Mouse (Mus musculus): ENCODE data around the gene Tln1. TPM values are rescaled to one million over a fixed set of nuclear protein-coding genes. Genes with fewer than 3 reads are reported as not detected.

Gene Tln1
- total and polyA plus RNA-seq, 3 experiments: 22.9 to 146 (median 112) TPM

DNA sequence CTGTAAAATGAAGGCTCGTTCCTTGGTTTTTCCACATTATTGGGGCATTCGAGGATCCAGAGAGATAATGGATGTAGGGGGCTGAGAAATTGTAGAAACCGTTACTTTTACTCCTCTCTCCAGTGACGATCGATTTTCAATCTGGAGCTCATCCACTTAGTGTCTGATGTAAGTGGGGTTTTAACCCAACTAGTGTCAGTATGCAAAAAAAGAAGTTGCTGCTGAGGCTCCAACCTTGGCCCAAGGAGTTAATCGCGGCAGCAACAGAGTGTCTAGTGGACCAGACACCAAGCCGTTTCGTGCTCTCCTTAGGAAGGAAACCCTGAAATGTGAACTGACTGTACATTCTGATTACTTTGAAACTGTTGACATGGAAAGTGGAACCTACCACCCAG lies 68.6 kb downstream of the Tln1 start:
- H3K9me3 ChIP-seq (replicated peaks; ENCODE audit: insufficient read depth, low read length): no peaks in the 10 kb centered on the region
- peak overlapping the region; percentile 64 to 89 for H3K4me3 ChIP-seq (ENCODE audit: control insufficient read depth in 1 of 2, insufficient read depth in 1 of 2, low read depth in 2 of 2, low read length in 2 of 2)
- H3K36me3 ChIP-seq (ENCODE audit: control insufficient read depth in 1 of 2, insufficient read depth in 2 of 2, low read length in 2 of 2): no peaks in the 10 kb centered on the region; a peak in 1 of 4 replicates
- peak overlapping the region; percentile 90 for H3K9ac ChIP-seq (ENCODE audit: control insufficient read depth, low read depth, low read length, poor library complexity, severe bottlenecking)
- H3K4me1 ChIP-seq (ENCODE audit: control insufficient read depth in 1 of 2, insufficient read depth in 2 of 2, low read length in 2 of 2): peaks cover 2 to 25% of the 10 kb centered on the region in 2 experiments; a peak in 3 of 4 replicates
- peak overlapping the region; percentile 30 for H3K27ac ChIP-seq (ENCODE audit: control insufficient read depth, low read depth, low read length)
- H3K79me2 ChIP-seq (ENCODE audit: control insufficient read depth, insufficient read depth, low read length, poor library complexity): peaks cover 7% of the 10 kb centered on the region
- no peak for DNase-seq (ENCODE audit: low read depth, low spot score)
- no peaks in the 10 kb centered on the region for H3K27me3 ChIP-seq (ENCODE audit: control insufficient read depth in 1 of 2, insufficient read depth in 2 of 2, low read length in 2 of 2)
- no peak for TF ChIP-seq MAZ (IDR thresholded peaks at IDR 0.05; ENCODE audit: low read depth, low read length)
- TF ChIP-seq TAL1 (IDR thresholded peaks at IDR 0.05; ENCODE audit: low read length): no peak
- TF ChIP-seq E2F4 (IDR thresholded peaks at IDR 0.05; ENCODE audit: borderline replicate concordance, low read depth, low read length): no peak
- peak; percentile 36; the same call in 1 of the 2 replicates for TF ChIP-seq CHD1 (IDR thresholded peaks at IDR 0.05; ENCODE audit: low read depth, low read length)
- no peak for TF ChIP-seq NELFE (IDR thresholded peaks at IDR 0.05; ENCODE audit: low read depth, low read length)
- TF ChIP-seq ZKSCAN1 (IDR thresholded peaks at IDR 0.05; ENCODE audit: low read depth, low read length): no peak
- TF ChIP-seq MXI1 (IDR thresholded peaks at IDR 0.05; ENCODE audit: low read depth, low read length): peak; percentile 32
- TF ChIP-seq NRF1 (IDR thresholded peaks at IDR 0.05; ENCODE audit: insufficient read depth, low read depth, low read length, poor library complexity, severe bottlenecking): no peak
- no peak for TF ChIP-seq MYB (IDR thresholded peaks at IDR 0.05; ENCODE audit: low read depth, low read length)
- no peak for TF ChIP-seq SIN3A (IDR thresholded peaks at IDR 0.05; ENCODE audit: low read length)
- no peak for TF ChIP-seq KAT2A (conservative IDR thresholded peaks at IDR 0.05; ENCODE audit: low read depth, low read length)
- TF ChIP-seq ZMIZ1 (IDR thresholded peaks at IDR 0.05; ENCODE audit: low read depth, low read length): no peak
- no peak for TF ChIP-seq CTCF (IDR thresholded peaks at IDR 0.05 in 2 of 3, conservative IDR thresholded peaks at IDR 0.05 in 1 of 3; ENCODE audit: control insufficient read depth in 1 of 3, insufficient read depth in 1 of 3, low read depth in 2 of 3, low read length in 3 of 3, poor library complexity in 1 of 3, severe bottlenecking in 1 of 3)
- no peak for TF ChIP-seq ELF1 (IDR thresholded peaks at IDR 0.05; ENCODE audit: low read depth, low read length)
- no peak for TF ChIP-seq BHLHE40 (IDR thresholded peaks at IDR 0.05; ENCODE audit: borderline replicate concordance, low read depth, low read length)
- peak; percentile 24; the same call in 1 of the 2 replicates for TF ChIP-seq MAX (IDR thresholded peaks at IDR 0.05; ENCODE audit: low read length)
- no peak for TF ChIP-seq CHD2 (IDR thresholded peaks at IDR 0.05; ENCODE audit: low read length)
- TF ChIP-seq POLR2AphosphoS2 (IDR thresholded peaks at IDR 0.05; ENCODE audit: low read length): no peak
- no peak for TF ChIP-seq ZC3H11A (IDR thresholded peaks at IDR 0.05; ENCODE audit: low read depth, low read length)
- no peak for TF ChIP-seq MEF2A (IDR thresholded peaks at IDR 0.05; ENCODE audit: extremely low read depth, insufficient replicate concordance, low read depth, low read length, poor library complexity, severe bottlenecking)
- TF ChIP-seq POLR2A (IDR thresholded peaks at IDR 0.05; ENCODE audit: control insufficient read depth in 1 of 2, insufficient read depth in 1 of 2, low read depth in 1 of 2, low read length in 2 of 2, poor library complexity in 1 of 2): no peak
- TF ChIP-seq SMC3 (IDR thresholded peaks at IDR 0.05; ENCODE audit: low read depth, low read length): no peak
- TF ChIP-seq USF1 (IDR thresholded peaks at IDR 0.05; ENCODE audit: low read depth, low read length): no peak
- TF ChIP-seq RAD21 (IDR thresholded peaks at IDR 0.05; ENCODE audit: low read depth, low read length): no peak
- no peak for TF ChIP-seq UBTF (IDR thresholded peaks at IDR 0.05; ENCODE audit: borderline replicate concordance, insufficient read depth, low read depth, low read length)
- TF ChIP-seq RCOR1 (IDR thresholded peaks at IDR 0.05; ENCODE audit: low read depth, low read length): no peak
- no peak for TF ChIP-seq GABPA (IDR thresholded peaks at IDR 0.05; ENCODE audit: low read depth, low read length)
- peak; percentile 49; the same call in 1 of the 2 replicates for TF ChIP-seq TBP (IDR thresholded peaks at IDR 0.05; ENCODE audit: low read depth, low read length)
- TF ChIP-seq USF2 (IDR thresholded peaks at IDR 0.05; ENCODE audit: borderline replicate concordance in 1 of 2, insufficient read depth in 1 of 2, low read depth in 1 of 2, low read length in 2 of 2): no peak
- no peak; the same call in 1 of the 2 replicates for TF ChIP-seq HCFC1 (IDR thresholded peaks at IDR 0.05; ENCODE audit: low read depth, low read length)
- TF ChIP-seq MYC (IDR thresholded peaks at IDR 0.05; ENCODE audit: low read depth, low read length): 0 out of 2 replicates have a peak, but pooled peaks have one; percentile 35
- TF ChIP-seq MAFK (IDR thresholded peaks at IDR 0.05; ENCODE audit: borderline replicate concordance, low read depth, low read length): no peak
- TF ChIP-seq TCF12 (IDR thresholded peaks at IDR 0.05; ENCODE audit: low read depth, low read length): 0 out of 2 replicates have a peak, but pooled peaks have one; percentile 6
- no peak for TF ChIP-seq GATA1 (IDR thresholded peaks at IDR 0.05; ENCODE audit: low read depth, low read length)
- TF ChIP-seq ETS1 (IDR thresholded peaks at IDR 0.05; ENCODE audit: low read depth, low read length): no peak
- TF ChIP-seq POLR2AphosphoS5 (IDR thresholded peaks at IDR 0.05; ENCODE audit: borderline replicate concordance, low read depth, low read length): no peak
- no peak for TF ChIP-seq JUND (IDR thresholded peaks at IDR 0.05; ENCODE audit: low read depth, low read length)
- TF ChIP-seq EP300 (IDR thresholded peaks at IDR 0.05; ENCODE audit: low read depth in 1 of 2, low read length in 2 of 2): peak in 1 of 2 experiments; percentile 53; a peak in 2 of 4 replicates

All from MEL (cell line).